8 mouse cellular contexts compared by ENCODE assay signal in the genomic region with DNA sequence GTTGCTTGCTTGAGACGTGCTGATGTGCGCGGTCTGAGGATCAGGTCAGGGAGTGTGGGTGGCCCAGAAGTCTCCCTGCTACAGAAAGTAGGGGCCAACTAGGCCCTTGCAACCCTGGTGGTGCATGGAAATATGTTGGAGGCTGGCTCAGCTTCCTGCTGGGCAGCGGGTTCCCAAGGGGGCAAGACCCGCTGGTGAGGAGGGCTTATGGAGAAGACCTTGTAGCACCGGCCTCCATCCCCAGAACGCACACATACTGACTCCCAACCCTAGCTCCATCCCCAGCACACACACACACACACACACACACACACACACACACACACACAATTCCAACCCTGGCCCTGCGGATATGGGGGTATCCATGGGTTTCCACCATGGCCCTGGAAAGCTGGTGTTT. TPM values are rescaled to one million over a fixed set of nuclear protein-coding genes. Genes with fewer than 3 reads are reported as not detected.
DNase-seq lines count a peak whose midpoint lies in the region; ATAC-seq and TF ChIP-seq lines count a peak whose summit lies in the region.

No protein-coding gene starts in this region.

- H3K27ac ChIP-seq in left cerebral cortex, adult 2 months = peak overlapping the region; percentile 83
- H3K27ac ChIP-seq in hindbrain, embryonic 10.5 days = peak overlapping the region; percentile 99
- H3K27ac ChIP-seq in midbrain, embryonic 15.5 days = peak overlapping the region; percentile 57; the same call in 1 of the 2 replicates

- ATAC-seq in midbrain, embryonic 15.5 days (replicated peaks) = no peak

- no peak overlapping the region; the same call in 1 of the 2 replicates for H3K9ac ChIP-seq in midbrain, embryonic 15.5 days

- no peaks in the 10 kb centered on the region for H3K9me3 ChIP-seq in hindbrain, embryonic 10.5 days
- H3K9me3 ChIP-seq in midbrain, embryonic 15.5 days = no peaks in the 10 kb centered on the region

- no peak for DNase-seq in left cerebral cortex, adult 2 months (ENCODE audit: extremely low spot score in 1 of 2, low spot score in 2 of 2)
- no peak for DNase-seq in left cerebral cortex, adult 9 months (ENCODE audit: low spot score in 2 of 2)
- peak; percentile 63 for DNase-seq in embryo, embryonic 10.5 days (ENCODE audit: low spot score)
- DNase-seq in hindbrain, embryonic 10.5 days (ENCODE audit: low spot score) = peak; percentile 55
- no peak for DNase-seq in frontal cortex, postnatal 36 days (ENCODE audit: low spot score in 2 of 2)
- DNase-seq in spleen, adult 18-20 months = no peak
- DNase-seq in T-cell, adult 2 months (ENCODE audit: low spot score) = no peak

- peak overlapping the region; percentile 92 for H3K4me2 ChIP-seq in midbrain, embryonic 15.5 days

- no peak for TF ChIP-seq CTCF in left cerebral cortex, adult 2 months (IDR thresholded peaks at IDR 0.05)

- H3K4me3 ChIP-seq in left cerebral cortex, adult 2 months = no peak overlapping the region
- peak overlapping the region; percentile 97 for H3K4me3 ChIP-seq in hindbrain, embryonic 10.5 days
- peak overlapping the region; percentile 90 for H3K4me3 ChIP-seq in midbrain, embryonic 15.5 days

- WGBS in hindbrain, embryonic 10.5 days = 4% methylated on average over 8 of the region's 8 CpGs
- 5% methylated on average over 8 of the region's 8 CpGs for WGBS in midbrain, embryonic 15.5 days

- peaks cover 78% of the 10 kb centered on the region for H3K4me1 ChIP-seq in hindbrain, embryonic 10.5 days (replicated peaks)
- peaks cover 52% of the 10 kb centered on the region for H3K4me1 ChIP-seq in midbrain, embryonic 15.5 days

- H3K27me3 ChIP-seq in hindbrain, embryonic 10.5 days (ENCODE audit: insufficient read depth, poor library complexity, severe bottlenecking) = peaks cover 33% of the 10 kb centered on the region
- no peaks in the 10 kb centered on the region for H3K27me3 ChIP-seq in midbrain, embryonic 15.5 days (replicated peaks)

- H3K36me3 ChIP-seq in hindbrain, embryonic 10.5 days = no peaks in the 10 kb centered on the region
- no peaks in the 10 kb centered on the region for H3K36me3 ChIP-seq in midbrain, embryonic 15.5 days (replicated peaks)

- intact Hi-C loops in left cerebral cortex, adult 2 months (cut with DNase I) = loop anchor here (1.0 to 5.0 kb wide), 4 partner anchors 30 to 301 kb away; no protein-coding TSS in a partner anchor

RNA-seq across cellular contexts. Expression of gene Ier5l, which starts 3.0 kb away (rescaled TPM):
- total RNA-seq in left cerebral cortex, adult 2 months (2021) = 10 to 100 TPM; 20.9 to 25.3 TPM
- polyA plus RNA-seq in hindbrain, embryonic 10.5 days (2016; fragmentation: Nextera tagmentation; extraction: Ambion mirVana) = 3.1 and 3.3 TPM in 2 replicates
- polyA plus RNA-seq in midbrain, embryonic 15.5 days (2015; fragmentation: Nextera tagmentation; extraction: Ambion mirVana) = 2.3 and 2.8 TPM in 2 replicates

RNA-seq across cellular contexts. Expression of gene Ptpa, which starts 55.2 kb away (rescaled TPM):
- 100 to 1,000 TPM; 177 to 178 TPM for total RNA-seq in left cerebral cortex, adult 2 months (2021)
- polyA plus RNA-seq in hindbrain, embryonic 10.5 days (2016; fragmentation: Nextera tagmentation; extraction: Ambion mirVana) = 149 and 151 TPM in 2 replicates
- polyA plus RNA-seq in midbrain, embryonic 15.5 days (2015; fragmentation: Nextera tagmentation; extraction: Ambion mirVana) = 152 and 155 TPM in 2 replicates

RNA-seq across cellular contexts. Expression of gene Crat, which starts 55.4 kb away (rescaled TPM):
- total RNA-seq in left cerebral cortex, adult 2 months (2021) = 10 to 100 TPM; 56.5 to 58.2 TPM
- 22.4 and 26.7 TPM in 2 replicates for polyA plus RNA-seq in hindbrain, embryonic 10.5 days (2016; fragmentation: Nextera tagmentation; extraction: Ambion mirVana)
- polyA plus RNA-seq in midbrain, embryonic 15.5 days (2015; fragmentation: Nextera tagmentation; extraction: Ambion mirVana) = 22.5 and 23.9 TPM in 2 replicates

Comparison
In these comparisons a context has a peak if more than half of its experiments do, and no peak if none do; other contexts are left out.
1. DNase-seq: peak in embryo, embryonic 10.5 days (single experiment) and hindbrain, embryonic 10.5 days (single experiment); none in left cerebral cortex, adult 2 months (0 of 2), left cerebral cortex, adult 9 months (0 of 2), frontal cortex, postnatal 36 days (0 of 2), spleen, adult 18-20 months (0 of 2) and T-cell, adult 2 months (single experiment).
2. Peak in every context shown above with its lines, with median percentiles within 50 percentile points of each other: H3K27ac ChIP-seq.